Mouse (Mus musculus): ENCODE measurements at regions not wholly inside any gene's neighbourhood (a gene's known extent, or its start where the extent isn't known, plus 50 kb on each side); places are given as distances from the start of the nearest gene placed in this dataset.

DNA sequence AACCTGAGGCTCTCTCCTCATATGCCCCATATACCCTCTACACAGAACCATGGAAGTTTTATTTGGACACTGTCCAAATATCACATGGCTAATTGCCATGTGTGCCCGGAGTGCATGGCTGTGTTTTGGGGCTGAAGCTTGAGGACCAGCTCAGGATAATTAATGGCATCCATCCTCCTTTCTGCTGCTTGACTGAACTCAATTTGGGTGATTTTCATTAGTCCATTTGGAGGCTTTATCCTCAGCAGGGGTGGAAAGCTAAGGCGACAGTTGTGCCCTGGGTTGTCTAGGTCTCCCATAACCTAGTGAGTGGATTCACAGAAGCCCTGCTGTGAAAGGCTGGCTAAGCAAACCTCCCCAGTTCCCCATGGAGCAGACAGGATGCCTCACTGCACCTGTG is 148.5 kb upstream of the 4931429L15Rik start:
- DNase-seq (ENCODE audit: low spot score in 2 of 2), result no peak

GRCm38 (mm10) chr9:46467671-46468070 is 147.9 kb upstream of the 4931429L15Rik start:
- no peak for DNase-seq (ENCODE audit: low spot score in 2 of 2)

DNA sequence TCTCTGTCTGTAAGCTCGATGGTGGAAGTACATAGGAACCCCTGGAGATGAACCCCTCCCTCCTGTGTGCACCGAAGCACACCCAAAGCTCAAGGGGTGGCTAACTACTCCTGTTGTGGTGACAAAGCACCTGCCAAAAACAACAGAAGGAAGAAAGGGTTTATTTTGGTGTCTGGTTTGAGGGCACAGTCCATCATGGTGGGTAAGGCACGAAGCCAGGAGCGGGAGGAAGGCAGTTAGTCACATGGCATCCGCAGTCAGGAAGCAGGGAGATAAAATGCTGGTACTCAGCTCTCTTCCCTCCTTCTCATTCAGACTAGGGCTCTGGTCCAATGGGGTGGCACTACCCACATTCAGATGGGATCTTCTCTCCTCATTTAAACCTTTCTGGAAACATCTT is 142.9 kb upstream of the 4931429L15Rik start:
- no peak for DNase-seq (ENCODE audit: low spot score in 2 of 2)

DNA sequence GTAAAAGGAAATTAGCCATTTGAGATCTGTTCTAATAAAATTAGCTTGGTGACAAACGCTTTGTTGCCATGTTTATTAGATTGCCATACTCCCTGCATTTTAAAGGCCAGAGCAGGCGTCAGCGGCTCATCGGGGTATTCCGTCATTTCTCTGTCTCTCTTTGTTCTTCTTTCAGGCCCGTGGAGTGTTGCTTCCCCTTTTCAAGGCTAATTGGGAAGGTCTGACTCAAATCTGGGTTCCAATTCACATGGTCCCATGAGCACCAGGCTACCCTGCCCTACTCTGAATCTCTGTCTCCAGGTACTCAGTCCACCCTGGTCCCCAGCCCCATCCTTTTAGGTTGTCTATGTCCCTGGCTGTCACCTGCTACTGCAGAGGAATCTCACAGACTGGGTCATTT is 138.2 kb upstream of the 4931429L15Rik start:
- DNase-seq (ENCODE audit: low spot score in 2 of 2), result no peak

- no peak for DNase-seq (ENCODE audit: low spot score in 2 of 2)
Observed at GRCm38 (mm10) chr9:46454807-46455610, 135.2 kb upstream of the 4931429L15Rik start.

- no peak for DNase-seq (ENCODE audit: low spot score in 2 of 2)
Observed at GRCm38 (mm10) chr9:46443191-46444095, 123.7 kb upstream of the 4931429L15Rik start.

GRCm38 (mm10) chr9:46442739-46443181 is 123.0 kb upstream of the 4931429L15Rik start:
- DNase-seq (ENCODE audit: low spot score in 2 of 2), result no peak

DNA sequence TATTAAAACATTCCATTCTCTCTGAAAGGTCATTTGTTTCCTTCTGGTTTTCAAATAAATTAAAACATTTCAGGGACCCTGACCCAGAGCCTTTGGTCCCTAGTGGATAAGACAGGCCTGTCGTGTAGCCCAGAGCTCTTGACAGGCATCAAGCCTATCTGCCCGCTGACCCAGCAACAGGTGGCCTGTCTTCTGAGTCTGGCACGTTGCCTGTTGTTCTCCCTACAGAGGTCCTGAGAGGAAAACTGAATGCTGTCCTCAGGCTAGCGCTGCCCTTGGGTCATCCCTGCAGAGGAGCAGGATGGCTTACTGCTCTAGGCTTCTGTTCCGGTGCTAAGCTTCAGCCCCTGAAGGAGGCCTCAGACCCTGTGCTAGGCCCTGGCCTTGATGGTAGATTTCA is 120.4 kb upstream of the 4931429L15Rik start:
- DNase-seq (ENCODE audit: low spot score in 2 of 2), result no peak

DNA sequence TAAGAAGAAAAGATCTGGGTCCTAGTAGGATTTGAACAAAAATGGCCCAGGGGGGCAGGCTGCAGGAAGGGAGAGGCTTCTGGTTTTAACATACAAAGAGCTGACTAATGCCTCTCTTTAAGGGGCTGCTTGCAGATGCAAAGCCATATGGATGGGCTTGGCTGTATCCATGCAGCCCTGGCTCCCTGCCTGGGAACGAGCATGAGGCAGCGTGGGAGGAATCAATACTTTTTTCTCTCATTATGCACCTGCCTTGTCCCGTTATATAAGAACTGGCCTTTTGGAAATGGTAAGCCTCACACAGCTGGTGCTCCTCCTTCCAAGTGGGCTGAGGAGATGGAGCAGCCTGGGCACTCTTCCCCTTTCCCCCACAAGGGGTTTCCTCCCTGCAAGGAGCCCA is 114.9 kb upstream of the 4931429L15Rik start:
- DNase-seq (ENCODE audit: low spot score in 2 of 2), result peak; percentile 42 to 94

DNA sequence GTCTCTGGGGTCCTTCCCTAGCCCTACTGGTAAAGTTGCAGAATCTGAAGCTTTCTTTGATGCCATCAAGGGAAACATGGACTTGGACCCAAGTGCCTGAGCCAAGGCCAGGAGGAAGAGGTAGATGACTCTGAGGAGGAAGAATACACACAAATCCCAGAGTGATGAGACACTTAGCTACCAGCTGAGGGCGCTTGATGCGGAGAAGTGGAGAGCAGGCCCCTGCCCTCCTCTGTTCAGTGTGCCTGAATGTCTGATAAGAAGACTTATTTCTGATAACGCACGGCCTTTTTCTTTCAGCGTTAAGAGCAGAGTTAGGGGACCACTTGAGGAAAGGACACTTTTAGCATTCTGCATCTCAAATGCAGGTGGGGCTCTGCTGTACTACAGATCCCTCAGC is 113.9 kb upstream of the 4931429L15Rik start:
- DNase-seq (ENCODE audit: low spot score in 2 of 2), result no peak

- DNase-seq (ENCODE audit: low spot score in 2 of 2), result no peak
Observed at GRCm38 (mm10) chr9:46431053-46431452, 111.3 kb upstream of the 4931429L15Rik start.

DNA sequence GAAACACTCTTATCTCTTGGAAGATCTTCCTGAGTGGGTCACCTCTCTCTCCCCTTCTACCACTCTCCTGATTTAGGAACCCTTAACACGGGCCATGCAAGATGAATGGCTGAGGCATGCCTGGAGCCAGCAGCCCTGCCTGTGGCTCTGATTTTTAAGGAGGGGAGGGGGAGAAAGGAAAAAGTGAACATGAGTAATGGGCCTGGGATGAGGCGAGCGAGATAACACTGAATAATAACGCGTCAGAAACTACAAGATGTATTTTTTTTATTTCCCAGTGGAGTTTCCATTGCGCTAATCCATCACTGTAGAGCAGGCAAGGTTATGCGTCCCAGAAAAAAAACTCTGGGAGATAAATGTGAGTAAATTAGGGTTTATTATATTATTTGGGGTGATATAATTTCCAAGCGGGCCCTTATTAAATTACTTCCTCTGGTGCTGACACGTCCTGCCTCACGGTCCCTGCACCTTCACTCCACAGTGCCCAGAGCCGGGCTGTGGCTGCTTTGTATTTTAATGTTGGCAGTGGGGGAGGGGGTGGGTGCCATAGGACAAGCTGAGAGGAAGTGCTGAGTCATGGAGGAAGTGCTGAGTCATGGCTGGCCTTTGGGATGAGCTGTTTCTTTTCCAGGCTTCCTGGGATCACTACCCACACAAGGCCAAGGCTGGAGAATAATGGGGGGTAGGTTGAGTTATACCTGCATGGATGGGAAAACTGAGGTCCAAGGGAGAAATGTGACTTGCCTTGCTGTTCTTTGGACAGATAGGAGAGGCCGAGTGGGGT is 103.6 kb upstream of the 4931429L15Rik start:
- DNase-seq (ENCODE audit: low spot score in 2 of 2), result no peak

- no peak for DNase-seq (ENCODE audit: low spot score in 2 of 2)
Observed at GRCm38 (mm10) chr9:46421688-46422274, 102.0 kb upstream of the 4931429L15Rik start.

DNA sequence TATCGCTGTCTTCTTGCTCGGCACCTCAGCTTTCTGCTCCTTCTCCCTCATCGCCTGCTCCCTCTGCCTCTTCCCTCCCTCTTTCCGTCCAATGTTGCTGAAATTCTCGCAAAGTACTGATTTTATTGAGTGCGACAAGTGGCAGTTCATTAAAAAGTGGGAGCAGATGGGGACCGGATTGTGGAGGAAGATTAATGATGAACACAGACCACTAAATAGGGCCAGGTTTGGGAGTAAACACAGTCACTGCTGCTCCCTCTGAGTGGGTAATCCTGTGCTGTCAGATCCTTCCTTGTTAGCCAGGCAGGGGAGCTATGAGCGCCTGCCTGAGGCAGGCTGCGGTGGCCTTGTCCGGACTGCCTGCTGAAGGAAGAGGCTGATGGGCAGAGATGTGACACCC is 91.9 kb upstream of the 4931429L15Rik start:
- no peak for DNase-seq (ENCODE audit: low spot score in 2 of 2)

DNA sequence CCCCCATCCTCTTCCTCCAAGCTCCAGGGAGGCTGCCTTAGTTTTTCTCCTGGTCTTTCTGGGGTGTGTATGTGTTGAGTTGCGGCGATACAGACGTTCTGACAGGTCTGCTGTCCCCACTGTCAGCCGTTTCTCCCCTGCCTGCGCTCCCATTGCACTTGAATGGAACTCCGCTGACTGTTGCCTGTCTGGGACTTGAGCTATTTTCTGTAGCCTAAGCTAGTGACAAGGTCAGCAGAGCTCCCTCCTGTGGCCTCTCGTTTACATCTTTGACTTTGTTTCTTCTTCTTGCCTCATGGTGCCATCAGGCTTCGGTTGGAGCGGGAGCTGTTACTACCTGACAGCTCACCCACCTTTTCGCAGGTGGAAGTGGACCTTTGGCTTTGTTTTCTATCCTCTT is 89.0 kb upstream of the 4931429L15Rik start:
- no peak for DNase-seq (ENCODE audit: low spot score in 2 of 2)

DNA sequence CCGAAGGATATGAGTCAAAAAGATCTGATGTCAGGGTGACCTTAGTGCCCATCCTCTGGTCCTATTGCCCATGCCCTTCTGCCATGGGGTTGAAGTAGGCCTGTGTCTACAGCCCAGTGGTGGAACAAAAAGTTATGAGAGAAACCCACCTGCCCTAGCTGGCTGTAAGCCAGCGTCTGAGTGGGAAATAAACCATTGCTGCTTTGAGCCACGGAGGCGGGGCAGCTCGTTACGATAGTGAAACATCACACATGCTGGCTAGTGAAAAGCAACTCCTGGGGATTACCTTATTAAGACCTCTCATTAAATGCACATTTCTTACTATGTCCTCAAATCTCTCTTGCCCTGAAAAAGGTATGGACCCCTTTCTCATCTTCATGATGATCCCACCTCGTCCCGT is 86.8 kb upstream of the 4931429L15Rik start:
- no peak for DNase-seq (ENCODE audit: low spot score in 2 of 2)

DNA sequence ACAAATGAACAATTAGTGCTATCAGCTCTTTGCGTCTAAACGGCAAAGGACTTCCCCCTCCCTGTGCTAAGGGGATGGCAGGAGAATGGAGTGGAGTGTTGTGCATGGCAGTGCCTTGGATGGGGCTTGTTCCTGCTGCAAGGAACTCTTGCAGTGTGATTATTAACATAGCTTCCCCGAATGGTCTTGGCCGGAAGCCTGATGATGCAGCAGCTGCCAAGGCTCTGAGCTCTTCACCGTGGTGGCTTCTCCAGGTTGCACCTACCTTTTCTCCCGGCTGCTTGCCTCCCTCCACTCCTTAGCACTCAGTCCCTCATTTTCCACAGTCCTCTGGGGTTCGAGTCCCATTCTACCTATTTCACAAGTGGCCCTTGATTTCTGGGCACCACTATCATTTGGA is 76.8 kb upstream of the 4931429L15Rik start:
- DNase-seq (ENCODE audit: low spot score in 2 of 2), result no peak

DNA sequence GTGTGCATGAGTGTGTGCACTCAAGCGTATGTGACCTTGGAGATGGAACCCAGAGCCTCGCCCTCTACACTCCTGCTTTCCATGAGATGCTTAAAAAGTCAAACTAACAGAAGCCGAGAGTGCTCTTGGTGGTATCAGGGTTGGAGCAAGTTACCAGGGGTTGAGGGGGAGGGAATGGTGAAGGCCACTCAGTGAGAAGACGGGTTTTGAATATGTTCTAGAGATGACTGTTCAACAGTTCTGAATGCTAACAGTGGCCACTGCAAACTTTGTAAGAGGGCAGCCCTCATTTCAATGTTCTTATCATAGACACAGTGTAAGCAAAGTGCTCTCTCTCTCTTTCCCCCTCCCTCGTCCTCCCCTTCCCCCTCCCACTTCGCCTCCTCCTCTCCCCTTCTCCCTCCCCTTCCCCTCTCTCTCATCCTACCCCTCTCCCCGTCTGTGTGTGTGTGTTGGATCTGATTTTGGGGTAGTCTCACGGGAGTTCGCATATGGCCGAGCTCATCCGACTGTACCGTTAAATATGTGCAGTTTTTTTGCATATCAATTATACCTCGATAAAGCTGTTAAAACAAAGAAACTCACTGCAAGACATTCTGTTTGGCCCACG is 75.5 kb upstream of the 4931429L15Rik start:
- no peak for DNase-seq (ENCODE audit: low spot score in 2 of 2)

- DNase-seq (ENCODE audit: low spot score in 2 of 2), result no peak
Observed at GRCm38 (mm10) chr9:46394239-46394638, 74.5 kb upstream of the 4931429L15Rik start.

- peak in 1 of 2 experiments; percentile 55 for DNase-seq (ENCODE audit: low spot score in 2 of 2)
Observed at GRCm38 (mm10) chr9:46392641-46393321, 73.0 kb upstream of the 4931429L15Rik start.
